Mouse (Mus musculus) heart, postnatal 10 days (tissue): Measurements from ENCODE around the gene Akt2. TPM values are rescaled to one million over a fixed set of nuclear protein-coding genes. Genes with fewer than 3 reads are reported as not detected.

ENCODE experiments used
- DNase-seq, 2 experiments: peaks; one replicate each; pipeline ENCODE4 v3.0.0; 2021
- intact Hi-C: fragments of 180-260 bp; cut with DNase I; formaldehyde crosslinking; loops from one replicate; pipeline ENCODE4 v1.15.1; 2025
- total RNA-seq, 2 experiments: library from RNA; stranded (reverse); gene quantifications; 2 replicates each; pipeline ENCODE4 v1.2.3; 2021

Gene Akt2
- total RNA-seq, result 100 to 1,000 TPM; 171 to 174 TPM

DNA sequence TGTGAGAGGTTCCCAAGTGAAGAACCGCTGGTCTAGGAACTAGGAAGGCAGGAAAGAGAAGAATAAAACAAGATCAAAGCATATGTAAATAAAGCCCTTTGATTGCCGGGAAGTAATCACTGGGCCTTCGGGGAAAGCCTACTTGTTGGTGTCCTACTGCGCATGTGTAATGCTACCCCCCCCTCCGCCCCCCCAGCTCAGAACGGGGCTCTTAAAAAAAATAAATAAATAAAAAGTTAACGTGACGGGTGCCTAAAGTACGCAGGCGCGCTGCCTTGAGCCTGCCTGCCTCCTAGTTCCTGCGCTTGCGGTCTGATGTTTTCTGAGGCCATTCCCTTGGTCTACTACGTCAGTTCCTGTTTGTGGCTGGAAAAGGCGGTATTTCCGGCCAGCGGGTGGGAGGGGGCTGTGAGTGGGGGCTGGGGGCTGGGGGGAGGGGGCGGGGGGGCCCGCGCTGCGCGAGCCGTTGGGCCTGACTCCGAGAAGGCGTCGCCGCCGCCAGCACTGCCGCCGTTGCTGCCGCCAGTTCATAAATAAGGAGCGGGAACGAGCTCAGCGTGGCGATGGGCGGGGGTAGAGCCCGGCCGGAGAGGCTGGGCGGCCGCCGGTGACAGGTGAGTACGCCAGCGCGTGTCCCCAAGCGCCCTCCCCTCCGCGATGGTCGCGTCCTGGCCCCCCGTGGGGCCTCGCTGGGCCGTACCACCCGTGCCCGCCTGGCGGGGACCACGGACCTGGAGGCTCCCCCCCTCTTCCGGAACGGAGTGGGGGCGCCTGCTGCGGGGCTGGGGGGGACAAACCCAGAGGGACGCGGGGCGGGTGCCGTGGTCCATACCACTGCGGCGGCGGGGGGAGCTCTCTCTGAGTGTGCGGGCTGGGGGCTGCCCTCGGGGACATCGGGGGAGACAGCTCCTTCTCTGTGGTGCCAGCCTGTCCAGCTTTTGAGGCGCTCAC is at the start of gene Akt2:
TSS of gene Akt2 (plus strand) at position 287 of the 951 bp plus-strand sequence.
- DNase-seq, result peak; percentile 96
- intact Hi-C loops, result loop anchor here (2.0 to 5.0 kb wide), 2 partner anchors 15 to 96 kb away; partner anchors contain the start of gene Zfp607b

DNA sequence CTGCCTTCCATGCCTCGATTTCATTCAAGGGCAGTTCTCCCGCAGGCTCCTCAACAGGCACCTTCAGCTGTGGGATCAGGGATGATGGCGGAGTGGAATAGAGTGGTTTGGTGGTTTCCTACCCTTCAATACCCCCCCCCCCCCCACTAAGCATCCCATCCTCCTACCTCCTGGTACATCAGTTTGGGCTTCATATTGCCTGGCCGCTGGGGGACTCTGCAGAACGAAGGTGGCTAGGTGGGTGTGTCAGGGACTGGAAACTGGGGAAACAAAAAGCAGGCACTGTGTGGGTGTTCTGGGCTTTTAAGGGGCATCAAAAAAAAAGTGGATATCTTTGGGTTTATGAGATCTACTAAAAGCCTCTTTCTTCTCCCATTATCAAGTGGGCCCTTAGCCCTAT is 49.4 kb upstream of the Akt2 start:
- DNase-seq, result no peak
- intact Hi-C loops, result no loop called here

DNA sequence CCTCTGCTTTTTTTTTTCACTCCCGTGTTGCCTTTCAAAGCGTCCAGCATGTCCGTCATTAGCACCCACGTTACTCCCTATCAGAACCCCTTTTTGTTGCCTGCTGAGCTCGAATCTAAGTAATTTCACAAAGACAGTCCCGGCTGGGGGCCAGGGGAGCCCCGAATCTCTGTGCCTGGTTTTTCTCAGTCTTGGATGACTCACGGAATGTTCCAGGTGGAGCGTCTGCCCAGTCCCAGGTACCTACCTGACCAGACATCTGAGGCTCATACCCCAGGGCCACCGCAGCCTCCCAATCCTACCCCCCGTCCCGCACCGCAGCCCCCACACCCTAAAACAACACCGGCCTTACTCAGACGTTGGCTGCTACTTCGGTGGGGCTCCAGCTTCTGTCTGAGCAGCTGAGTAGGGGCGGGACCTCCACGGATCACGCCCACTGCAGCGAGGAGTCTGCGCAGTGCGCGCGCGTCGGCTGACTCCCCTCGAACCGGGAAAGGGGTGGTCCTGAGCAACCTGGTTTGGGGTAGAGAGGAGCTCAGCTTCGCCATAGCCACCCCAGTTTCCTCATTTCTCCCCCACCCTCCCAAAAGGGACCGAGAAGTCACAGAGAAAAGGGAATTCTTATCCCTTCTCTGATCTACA is 48.8 kb upstream of the Akt2 start:
- DNase-seq, result peak; percentile 86 to 89
- intact Hi-C loops, result no loop called here

DNA sequence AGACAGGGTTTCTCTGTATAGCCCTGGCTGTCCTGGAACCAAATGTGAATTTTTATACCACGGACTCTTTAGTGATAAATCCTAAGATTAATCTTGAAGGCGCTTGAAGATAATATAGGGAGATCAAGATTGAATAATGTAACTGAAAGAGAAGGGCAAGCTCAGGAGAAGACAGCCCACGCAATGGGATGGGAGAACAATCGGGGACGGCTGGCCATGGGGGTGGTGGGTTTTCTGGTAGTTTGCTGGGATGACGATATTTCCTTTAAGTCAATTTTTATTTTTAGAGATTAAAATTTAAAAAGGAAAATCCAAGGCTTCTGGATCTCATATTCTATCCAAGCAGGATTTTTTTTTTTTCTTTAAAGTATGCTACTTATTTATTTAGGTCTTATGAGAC is 48.3 kb upstream of the Akt2 start:
- intact Hi-C loops, result no loop called here
- DNase-seq, result no peak

DNA sequence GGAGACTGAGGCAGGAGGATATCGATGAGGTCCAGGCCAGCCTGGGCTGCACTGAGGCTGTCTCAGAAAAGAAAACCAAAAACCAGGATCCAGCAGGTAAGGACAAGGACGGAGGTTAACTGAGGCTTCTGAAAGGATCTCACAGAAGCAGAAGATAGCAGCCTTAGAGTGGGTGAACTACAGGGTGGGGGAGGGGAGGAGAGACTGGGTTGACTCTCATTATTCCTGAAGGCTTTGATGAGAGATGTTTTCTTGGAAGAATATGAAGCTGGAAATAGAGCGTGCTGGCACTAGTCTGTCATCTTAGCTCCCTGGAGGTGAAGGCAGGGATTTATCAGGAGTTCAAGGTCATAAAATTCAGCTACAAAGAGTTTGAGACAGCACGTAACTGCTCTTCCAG is 47.5 kb upstream of the Akt2 start:
- DNase-seq, result no peak

DNA sequence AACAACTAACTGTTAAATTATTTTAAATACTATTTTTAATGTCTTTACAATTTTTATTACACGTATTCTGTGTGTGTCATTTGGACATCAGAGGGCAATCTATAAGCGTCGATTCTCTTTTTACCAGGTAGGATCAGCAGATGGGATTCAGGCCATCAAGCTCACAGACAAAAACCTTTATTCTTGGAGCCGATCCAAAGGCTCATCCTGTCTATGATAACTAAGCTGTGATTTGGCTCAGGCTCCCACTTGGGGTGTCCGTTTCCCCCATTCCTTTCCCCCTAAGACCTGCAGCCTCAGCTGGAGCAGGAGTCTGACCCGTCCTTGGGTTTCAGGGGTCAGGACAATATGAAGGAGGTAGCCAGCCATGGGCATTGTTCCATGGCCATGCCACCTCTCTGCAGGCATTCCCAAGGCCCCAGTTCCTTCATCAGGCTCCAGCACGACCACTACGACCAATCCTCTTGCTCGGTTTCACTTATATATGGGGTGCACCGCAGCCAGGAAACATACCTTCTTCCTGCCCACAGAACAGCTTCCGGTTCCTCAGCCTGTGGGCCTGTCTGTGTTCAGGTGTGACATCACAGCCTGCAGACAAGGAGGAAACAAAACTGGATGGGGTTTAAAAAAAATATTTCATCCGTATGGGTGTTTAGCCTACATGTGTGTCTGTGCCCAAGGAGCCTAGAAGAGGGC is 46.5 kb upstream of the Akt2 start:
- DNase-seq, result no peak
- intact Hi-C loops, result no loop called here

More for the DNA sequence above, 47.5 kb upstream of the Akt2 start:
- intact Hi-C loops, result no loop called here

- no peak for DNase-seq
- intact Hi-C loops, result no loop called here
These were observed 41.8 kb upstream of the Akt2 start for GRCm38 (mm10) chr7:27549597-27549996.

GRCm38 (mm10) chr7:27552070-27552469 is 39.3 kb upstream of the Akt2 start:
- intact Hi-C loops, result no loop called here
- DNase-seq, result no peak

- DNase-seq, result peak; percentile 96 to 98
- intact Hi-C loops, result no loop called here
These were observed 38.3 kb upstream of the Akt2 start, which contains the start of the genes Pld3 and 2310022A10Rik for GRCm38 (mm10) chr7:27552931-27553513. Gene Pld3, minus strand, starts transcription at chr7:27553218. Gene 2310022A10Rik, plus strand, starts transcription at chr7:27553233.

GRCm38 (mm10) chr7:27560291-27560887 is 31.0 kb upstream of the Akt2 start:
- intact Hi-C loops, result no loop called here
- DNase-seq, result peak; percentile 75 to 81

DNA sequence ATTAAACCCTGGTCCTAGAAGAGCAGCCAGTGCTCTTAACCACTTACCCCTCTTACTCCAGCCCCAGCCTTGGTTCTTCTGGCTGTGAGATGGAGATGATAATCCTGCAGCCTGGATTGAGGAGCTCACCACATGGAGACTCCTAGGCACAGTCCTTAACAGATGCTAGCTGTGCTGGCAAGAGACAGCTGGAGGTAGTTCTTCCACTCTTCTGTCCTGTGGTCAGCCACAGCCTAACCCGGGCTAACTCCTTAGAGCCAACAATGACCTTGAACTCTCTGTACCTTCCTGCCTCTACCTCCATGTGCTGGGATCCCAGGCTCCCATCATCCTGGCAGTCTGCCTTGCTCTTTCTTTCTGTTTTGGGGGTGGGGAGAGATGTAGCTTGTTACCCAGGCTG is 30.4 kb upstream of the Akt2 start:
- intact Hi-C loops, result no loop called here
- DNase-seq, result peak in 1 of 2 experiments; percentile 15

DNA sequence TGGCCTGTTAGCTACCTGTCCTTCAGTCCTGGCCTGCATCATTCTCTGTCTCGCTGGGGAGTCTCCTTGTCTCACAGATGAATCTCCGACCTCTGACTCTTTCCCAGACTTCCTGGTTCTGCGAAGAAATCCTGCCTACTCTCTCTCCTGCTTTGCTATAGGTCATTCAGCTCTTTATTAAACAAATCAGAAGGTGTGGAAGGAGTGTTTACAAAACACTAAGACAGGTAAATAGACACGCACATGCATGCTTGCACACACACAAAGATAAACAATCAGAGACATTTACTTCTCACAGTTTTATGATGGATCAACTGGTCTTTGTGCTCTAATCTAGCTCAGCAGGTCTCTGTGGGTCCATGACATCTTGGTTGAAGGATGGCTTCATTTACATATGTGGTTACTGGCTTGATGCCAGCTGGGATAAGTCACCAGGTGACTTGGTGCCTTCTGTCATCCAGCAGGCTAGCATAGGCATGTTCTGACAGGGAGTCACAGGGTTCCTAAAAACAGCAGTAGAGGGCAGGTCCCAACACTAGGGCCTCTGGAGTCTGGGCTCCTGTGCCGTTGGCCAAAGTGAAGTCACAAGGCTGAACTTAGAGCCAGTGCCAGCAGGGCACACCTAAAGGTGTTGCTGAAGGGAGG is 21.6 kb upstream of the Akt2 start:
- DNase-seq, result peak; percentile 26 to 52
- intact Hi-C loops, result no loop called here

DNA sequence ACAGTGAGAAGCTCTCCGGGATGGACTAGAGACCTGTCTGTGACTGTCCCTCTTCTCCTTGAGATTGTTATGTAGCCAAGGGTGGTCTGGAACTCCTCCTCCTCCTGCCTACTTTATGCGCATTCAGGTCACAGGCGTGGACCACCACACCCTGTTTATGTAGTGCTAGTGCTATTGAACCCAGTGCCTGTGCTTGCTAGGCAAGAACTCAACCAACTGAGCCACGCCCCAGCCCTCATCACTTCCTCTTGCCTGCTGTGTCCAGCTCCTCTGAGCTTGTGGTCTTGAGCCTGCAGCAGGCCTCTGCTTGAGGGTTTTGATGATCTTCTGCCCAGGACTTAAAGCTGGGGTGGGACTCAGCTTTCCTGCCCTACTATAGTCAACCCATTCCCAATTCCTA is 19.2 kb upstream of the Akt2 start:
- no peak for DNase-seq
- intact Hi-C loops, result no loop called here

DNA sequence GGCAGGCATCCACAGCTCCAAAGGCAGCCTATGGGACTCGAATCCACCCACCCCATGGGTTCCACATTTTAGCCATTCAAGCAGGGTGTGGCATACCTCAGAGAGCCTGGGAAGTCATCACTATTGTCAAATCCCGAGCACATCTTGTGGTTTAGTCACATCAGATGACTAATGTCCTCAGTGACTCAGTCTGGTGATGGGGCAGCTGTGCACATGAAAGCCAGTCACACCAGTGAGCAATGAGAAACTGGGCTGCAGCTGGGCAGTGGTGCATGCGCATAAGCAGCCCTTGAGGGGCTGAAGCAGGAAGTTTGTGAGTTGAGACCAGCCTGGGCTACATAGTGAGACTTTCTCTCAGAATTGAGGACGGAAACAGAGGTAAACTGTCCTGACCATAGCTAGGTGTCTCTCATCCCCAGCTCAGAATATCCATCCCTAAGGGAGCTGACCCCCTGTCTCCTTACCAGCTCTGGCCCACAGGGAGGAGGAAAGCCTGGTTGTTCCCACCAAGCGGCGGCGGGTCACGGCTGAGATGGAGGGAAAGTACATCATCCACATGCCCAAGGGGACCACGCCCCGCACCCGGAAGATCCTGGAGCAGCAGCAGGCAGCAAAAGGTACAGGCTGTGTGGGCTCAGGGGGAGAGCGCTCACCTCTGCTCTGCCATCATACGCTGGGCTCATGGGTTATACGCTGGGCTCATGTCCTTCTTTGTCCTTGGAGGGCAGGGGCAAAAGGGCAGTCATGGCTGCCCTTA is 17.1 kb upstream of the Akt2 start:
- DNase-seq, result no peak

GRCm38 (mm10) chr7:27576914-27577313 is 14.4 kb upstream of the Akt2 start:
- intact Hi-C loops, result no loop called here

More for the DNA sequence above, 17.1 kb upstream of the Akt2 start:
- intact Hi-C loops, result no loop called here

GRCm38 (mm10) chr7:27577589-27577988 is 13.8 kb upstream of the Akt2 start:
- intact Hi-C loops, result no loop called here
- DNase-seq, result no peak

More at GRCm38 (mm10) chr7:27576914-27577313, 14.4 kb upstream of the Akt2 start:
- DNase-seq, result peak; percentile 42 to 58

DNA sequence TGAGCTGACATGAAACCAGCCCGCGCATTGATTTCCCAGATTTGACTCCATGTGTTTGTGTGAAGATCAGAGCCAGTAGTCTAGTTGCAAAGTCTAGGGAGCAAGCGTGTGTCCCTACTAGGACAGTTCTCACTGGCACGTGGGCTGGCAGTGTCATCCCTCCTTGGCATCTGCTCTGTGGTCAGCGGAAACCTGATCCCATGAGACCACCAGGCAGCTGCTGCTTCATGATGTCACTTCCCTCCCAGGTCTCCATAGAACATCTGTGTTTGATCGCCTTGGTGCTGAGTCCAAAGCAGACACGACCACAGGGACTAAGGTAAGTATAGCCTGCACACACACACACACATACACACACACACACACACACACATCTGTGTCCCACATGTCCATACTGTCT is 12.9 kb upstream of the Akt2 start:
- DNase-seq, result no peak
- intact Hi-C loops, result no loop called here

GRCm38 (mm10) chr7:27580380-27581174 is 10.8 kb upstream of the Akt2 start:
- intact Hi-C loops, result no loop called here
- no peak for DNase-seq
